Mouse (Mus musculus) thymus, adult 2 months (tissue): ENCODE measurements around the gene Morc4. TPM values are rescaled to one million over a fixed set of nuclear protein-coding genes. Genes with fewer than 3 reads are reported as not detected.

ENCODE experiments used
- DNase-seq: peaks from one replicate; pipeline ENCODE4 v3.0.0; 2021
- H3K27ac ChIP-seq: fragments of 200-500 bp; 2 replicates; pipeline ENCODE4 v1.5.1; 2012; ENCODE audit warnings: low read length, control low read depth; ENCODE audit not compliant: control insufficient read depth, insufficient read depth
- H3K27me3 ChIP-seq: fragments of 200-500 bp; 2 replicates; pipeline ENCODE4 v1.6.1; 2012; ENCODE audit warnings: mild to moderate bottlenecking, low read length, moderate library complexity, mixed read lengths; ENCODE audit not compliant: control insufficient read depth, insufficient read depth
- H3K36me3 ChIP-seq: fragments of 200-500 bp; 2 replicates; pipeline ENCODE4 v1.6.1; 2012; ENCODE audit warnings: mild to moderate bottlenecking, low read length, moderate library complexity; ENCODE audit not compliant: control insufficient read depth, insufficient read depth
- H3K4me1 ChIP-seq: fragments of 200-500 bp; replicated peaks from 2 replicates; pipeline ENCODE4 v1.6.1; 2012; ENCODE audit warnings: low read length; ENCODE audit not compliant: control insufficient read depth, insufficient read depth
- H3K4me3 ChIP-seq: fragments of 200-500 bp; 2 replicates; pipeline ENCODE4 v1.5.1; 2012; ENCODE audit warnings: mild to moderate bottlenecking, low read length, control low read depth, moderate library complexity; ENCODE audit not compliant: control insufficient read depth, insufficient read depth
- CTCF ChIP-seq: fragments of 200-500 bp; IDR thresholded peaks from 2 replicates; pipeline ENCODE4 v1.5.1; 2012; ENCODE audit warnings: mild to moderate bottlenecking, control low read depth, low read length, moderate library complexity, borderline replicate concordance; ENCODE audit not compliant: control insufficient read depth, poor library complexity, insufficient read depth; ENCODE audit errors: extremely low read depth
- POLR2A ChIP-seq: fragments of 200-500 bp; IDR thresholded peaks from 2 replicates; pipeline ENCODE4 v1.6.1; 2012; ENCODE audit warnings: mild to moderate bottlenecking, low read length, control low read depth, moderate library complexity; ENCODE audit not compliant: control insufficient read depth, poor library complexity, insufficient read depth; ENCODE audit errors: extremely low read depth
- WGBS: fragments of 180-500 bp; shearing (Covaris S2); methylation state at CpG from one replicate; pipeline ENCODE4 v1.1.7; 2018; 5-methylcytosine and 5-hydroxymethylcytosine counted together
- polyA plus RNA-seq: library from polyadenylated mRNA; depleted of rRNA; stranded (reverse); fragments of >200 nt; gene quantifications from 2 replicates; pipeline ENCODE4 v1.2.3, GENCODE M21; 2012; rRNA removed

Gene Morc4
- 1.5 and 1.6 TPM in 2 replicates for polyA plus RNA-seq

DNA sequence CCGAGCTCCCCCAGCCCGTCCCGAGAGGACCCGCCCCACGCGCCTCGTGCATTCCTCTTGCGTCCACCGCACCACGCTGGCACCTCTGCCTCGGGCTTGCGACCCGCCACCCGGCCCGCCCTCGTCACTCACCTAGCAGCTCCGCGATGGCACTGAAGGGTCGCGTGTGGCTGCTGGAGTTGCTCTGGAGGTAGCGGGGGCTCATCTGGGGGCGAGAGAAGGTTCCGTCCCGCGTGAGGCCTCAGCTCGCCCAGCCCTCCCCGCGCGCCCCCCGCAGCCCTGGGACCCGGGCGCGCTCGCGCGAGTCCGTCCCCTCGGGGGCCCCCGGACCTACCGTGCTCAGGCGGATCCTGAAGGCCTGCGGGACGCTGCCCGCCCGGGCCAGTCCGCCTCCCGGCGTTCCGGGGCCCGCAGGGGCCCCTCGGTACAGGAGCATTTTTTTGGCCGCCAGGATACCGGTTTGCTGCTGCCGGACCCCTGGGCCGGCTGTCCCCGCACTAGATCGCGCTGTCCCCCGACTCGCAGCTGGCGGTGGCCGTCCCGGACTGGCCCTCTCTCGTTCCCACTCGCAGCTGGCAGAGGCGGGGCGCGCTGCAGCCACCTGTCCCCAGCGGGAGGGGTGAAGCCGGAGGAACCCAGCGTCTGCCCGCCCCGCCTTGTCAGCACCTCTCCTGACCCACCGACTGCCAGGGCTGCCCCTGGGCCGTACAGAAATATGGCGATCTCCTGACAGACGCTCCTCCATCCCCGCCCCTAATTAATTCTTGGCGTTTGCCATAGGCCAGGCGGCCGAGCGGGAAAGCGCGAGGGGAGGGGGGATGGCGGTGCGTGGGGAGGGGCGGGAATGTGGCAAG lies at the start of gene Morc4:
TSS of gene Morc4 (minus strand) at position 740 of the 854 bp plus-strand sequence.
- H3K27me3 ChIP-seq = peaks cover 3% of the 10 kb centered on the region; the same call in 1 of the 2 replicates
- H3K4me3 ChIP-seq = peak within 1 kb of the TSS; percentile 24; the same call in 1 of the 2 replicates
- no peak within 1 kb of the TSS for H3K27ac ChIP-seq
- TF ChIP-seq POLR2A (no peak), CTCF (no peak)
- WGBS = 4% methylated on average over 71 of the region's 87 CpGs
- no peaks in the 10 kb centered on the region for H3K4me1 ChIP-seq
- no peak for DNase-seq
- no peaks in the 10 kb centered on the region for H3K36me3 ChIP-seq

DNA sequence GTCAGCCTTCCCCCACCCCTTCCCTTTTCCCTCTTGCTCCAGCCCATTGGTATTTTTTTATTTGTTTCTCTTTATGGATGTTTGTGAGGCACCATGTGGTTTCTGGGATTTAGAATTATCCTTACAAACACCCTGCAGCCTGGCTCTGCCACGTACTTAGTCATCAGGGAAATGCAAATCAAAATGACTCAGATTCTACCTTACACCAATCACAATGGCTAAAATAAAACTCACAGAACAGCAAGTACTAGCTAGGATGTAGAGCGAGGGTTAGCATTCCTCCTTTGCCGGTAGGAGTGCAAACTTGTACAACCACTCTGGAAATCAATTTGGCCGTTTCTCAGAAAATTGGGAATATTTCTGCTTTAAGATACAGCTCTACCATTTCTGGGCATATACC lies 49.1 kb upstream of the Morc4 start:
- Histone ChIP-seq H3K27me3 (no peaks in the 10 kb centered on the region), H3K27ac (no peak overlapping the region), H3K36me3 (no peaks in the 10 kb centered on the region), H3K4me3 (no peak overlapping the region), H3K4me1 (no peaks in the 10 kb centered on the region; the same call in 1 of the 2 replicates)
- no peak for DNase-seq
- no peak for TF ChIP-seq CTCF
- no peak for TF ChIP-seq POLR2A
- WGBS = 95% methylated on average over 4 of the region's 4 CpGs

DNA sequence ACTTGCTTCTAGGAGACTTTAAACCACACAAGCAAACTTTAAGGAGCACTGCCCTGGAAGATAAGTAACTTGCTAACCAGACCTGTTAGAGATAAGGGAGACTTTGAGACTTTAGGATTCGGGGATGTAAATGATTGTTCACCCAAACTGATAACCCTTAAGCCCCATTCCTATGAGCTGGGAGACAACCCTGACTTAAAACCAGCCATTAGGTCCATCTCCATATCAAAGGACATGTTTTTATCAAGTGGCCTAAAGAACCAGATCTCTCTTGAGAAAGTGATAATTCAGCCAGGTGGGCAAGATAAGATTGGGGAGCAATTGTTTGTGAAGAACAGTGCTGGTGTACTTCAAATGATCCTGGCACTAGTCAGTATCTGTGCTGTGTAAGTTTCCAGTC lies 19.9 kb upstream of the Morc4 start:
- TF ChIP-seq POLR2A = no peak
- no peak for TF ChIP-seq CTCF
- WGBS = 68% methylated on average over 1 of the region's 1 CpGs
- no peak for DNase-seq

DNA sequence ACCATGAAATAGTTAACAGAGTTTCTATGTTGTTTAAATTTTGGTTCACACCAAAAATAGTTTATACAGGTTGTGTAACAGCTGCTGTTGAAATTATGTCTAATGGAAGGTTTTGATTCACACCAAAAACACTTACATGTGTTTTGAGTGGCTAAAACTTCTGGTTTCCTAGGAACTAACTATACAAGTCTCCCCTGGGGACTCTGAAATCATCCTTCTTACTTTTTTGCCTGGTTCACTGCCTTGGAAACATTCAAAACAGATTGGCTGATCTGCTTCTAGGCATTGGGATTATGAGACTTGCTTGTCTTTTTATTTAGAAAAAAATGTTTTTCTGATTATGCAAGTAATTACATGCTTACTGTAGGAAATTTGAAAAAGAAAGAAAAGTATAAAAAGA lies 11.7 kb upstream of the Morc4 start:
- H3K4me3 ChIP-seq = no peak overlapping the region
- no peaks in the 10 kb centered on the region for H3K27me3 ChIP-seq
- H3K27ac ChIP-seq = no peak overlapping the region
- TF ChIP-seq CTCF (no peak), POLR2A (no peak)
- no peaks in the 10 kb centered on the region for H3K4me1 ChIP-seq
- DNase-seq = no peak
- H3K36me3 ChIP-seq = no peaks in the 10 kb centered on the region

More for the DNA sequence above, 19.9 kb upstream of the Morc4 start:
- no peaks in the 10 kb centered on the region for H3K27me3 ChIP-seq
- no peak overlapping the region for H3K4me3 ChIP-seq
- H3K36me3 ChIP-seq = no peaks in the 10 kb centered on the region
- no peaks in the 10 kb centered on the region for H3K4me1 ChIP-seq
- no peak overlapping the region for H3K27ac ChIP-seq

DNA sequence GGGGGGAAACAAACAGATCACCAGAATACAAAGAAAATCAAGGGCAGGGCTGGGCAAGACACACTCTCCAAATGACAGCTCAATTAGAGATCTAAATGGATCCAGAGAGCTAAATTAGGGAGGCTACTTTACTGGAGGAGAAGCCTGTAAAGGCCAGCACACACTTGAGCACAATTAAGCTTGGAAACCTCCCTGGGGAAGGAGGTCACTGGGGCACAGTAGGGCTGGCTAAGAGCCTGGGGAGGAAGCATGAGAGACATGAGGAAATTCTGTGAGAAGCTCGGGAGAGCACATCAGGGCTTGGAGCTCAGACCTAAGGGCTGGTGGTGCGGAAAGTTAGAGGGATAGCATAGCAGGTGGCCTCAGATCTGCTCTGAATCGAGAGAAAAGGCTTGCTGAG lies 6.5 kb upstream of the Morc4 start:
- no peak for DNase-seq
- no peak overlapping the region for H3K27ac ChIP-seq
- TF ChIP-seq POLR2A (no peak), CTCF (no peak)
- H3K4me3 ChIP-seq = no peak overlapping the region
- 80% methylated on average over 3 of the region's 3 CpGs for WGBS
- no peaks in the 10 kb centered on the region for H3K4me1 ChIP-seq
- no peaks in the 10 kb centered on the region for H3K36me3 ChIP-seq
- no peaks in the 10 kb centered on the region for H3K27me3 ChIP-seq

DNA sequence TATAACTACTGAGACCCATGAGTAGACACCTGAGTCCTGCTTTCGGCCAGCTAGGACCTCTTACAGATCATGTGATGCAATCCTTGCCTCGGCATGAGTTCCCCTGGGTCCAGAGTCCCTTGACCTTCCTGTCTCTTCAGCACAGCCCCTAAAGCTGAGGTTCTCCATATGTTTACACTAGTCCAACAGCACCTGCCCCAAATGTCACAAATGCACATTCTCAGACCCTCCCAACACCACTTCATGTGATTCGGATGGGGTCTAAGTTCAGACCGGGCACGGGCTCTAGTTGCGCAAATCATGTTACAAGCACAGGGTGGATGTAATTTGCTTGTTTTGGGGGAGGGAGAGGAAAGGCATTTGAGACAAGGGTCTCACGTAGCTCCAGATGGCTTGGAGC lies 5.6 kb upstream of the Morc4 start:
- TF ChIP-seq POLR2A = no peak
- no peak for TF ChIP-seq CTCF
- DNase-seq = no peak
- no peaks in the 10 kb centered on the region for H3K4me1 ChIP-seq
- H3K27ac ChIP-seq = no peak overlapping the region
- no peaks in the 10 kb centered on the region for H3K27me3 ChIP-seq
- H3K4me3 ChIP-seq = no peak overlapping the region
- WGBS = 92% methylated on average over 7 of the region's 7 CpGs
- H3K36me3 ChIP-seq = no peaks in the 10 kb centered on the region
